Mouse (Mus musculus) natural killer cell, adult 2 months (primary cell): ENCODE measurements around the gene Eid3.

ENCODE experiments used
- DNase-seq, 2 experiments: peaks; one replicate each; pipeline ENCODE4 v3.0.0; 2022; ENCODE audit warnings: low spot score in 2 of 2

Eid3 gene

GRCm38 (mm10) chr10:82860929-82861315 is 5.5 kb upstream of the Eid3 start:
- no peak for DNase-seq

- DNase-seq = peak; percentile 33 to 54
These were observed 3.2 kb upstream of the Eid3 start for GRCm38 (mm10) chr10:82863106-82863680.

GRCm38 (mm10) chr10:82863827-82864226 is 2.6 kb upstream of the Eid3 start:
- no peak for DNase-seq

GRCm38 (mm10) chr10:82866832-82867231 is 406 bp downstream of the Eid3 start:
- no peak for DNase-seq

GRCm38 (mm10) chr10:82868418-82869086 is 2.1 kb downstream of the Eid3 start:
- DNase-seq = no peak

GRCm38 (mm10) chr10:82875446-82875845 is 9.0 kb downstream of the Eid3 start:
- no peak for DNase-seq

- no peak for DNase-seq
These were observed 9.8 kb downstream of the Eid3 start for GRCm38 (mm10) chr10:82876076-82876796.

GRCm38 (mm10) chr10:82887354-82887753 is 20.9 kb downstream of the Eid3 start:
- DNase-seq = peak; percentile 46 to 55

GRCm38 (mm10) chr10:82888576-82888975 is 22.1 kb downstream of the Eid3 start:
- no peak for DNase-seq

- DNase-seq = no peak
These were observed 23.1 kb downstream of the Eid3 start for GRCm38 (mm10) chr10:82889447-82889973.

GRCm38 (mm10) chr10:82890936-82891335 is 24.5 kb downstream of the Eid3 start:
- DNase-seq = no peak

GRCm38 (mm10) chr10:82891427-82891826 is 25.0 kb downstream of the Eid3 start:
- no peak for DNase-seq

- peak in 1 of 2 experiments; percentile 31 for DNase-seq
These were observed 26.1 kb downstream of the Eid3 start for GRCm38 (mm10) chr10:82892442-82893055.

- no peak for DNase-seq
These were observed 27.6 kb downstream of the Eid3 start for GRCm38 (mm10) chr10:82893872-82894650.

GRCm38 (mm10) chr10:82897936-82898335 is 31.5 kb downstream of the Eid3 start:
- DNase-seq = no peak

GRCm38 (mm10) chr10:82898893-82899292 is 32.5 kb downstream of the Eid3 start:
- DNase-seq = no peak

GRCm38 (mm10) chr10:82899810-82900421 is 33.5 kb downstream of the Eid3 start:
- peak; percentile 29 to 32 for DNase-seq

- DNase-seq = no peak
These were observed 34.1 kb downstream of the Eid3 start for GRCm38 (mm10) chr10:82900546-82900945.

GRCm38 (mm10) chr10:82901436-82901835 is 35.0 kb downstream of the Eid3 start:
- peak; percentile 72 to 84 for DNase-seq

- DNase-seq = no peak
These were observed 42.1 kb downstream of the Eid3 start for GRCm38 (mm10) chr10:82908526-82908925.

- peak; percentile 56 to 73 for DNase-seq
These were observed 43.0 kb downstream of the Eid3 start for GRCm38 (mm10) chr10:82909382-82909781.
